Mouse (Mus musculus) telencephalon, adult 2 months (tissue): Measurements from ENCODE around the gene Acot7.

Experiments
- DNase-seq: peaks from one replicate; pipeline ENCODE4 v3.0.0-alpha.2; 2011; ENCODE audit warnings: low read depth, low spot score

Gene Acot7

DNA sequence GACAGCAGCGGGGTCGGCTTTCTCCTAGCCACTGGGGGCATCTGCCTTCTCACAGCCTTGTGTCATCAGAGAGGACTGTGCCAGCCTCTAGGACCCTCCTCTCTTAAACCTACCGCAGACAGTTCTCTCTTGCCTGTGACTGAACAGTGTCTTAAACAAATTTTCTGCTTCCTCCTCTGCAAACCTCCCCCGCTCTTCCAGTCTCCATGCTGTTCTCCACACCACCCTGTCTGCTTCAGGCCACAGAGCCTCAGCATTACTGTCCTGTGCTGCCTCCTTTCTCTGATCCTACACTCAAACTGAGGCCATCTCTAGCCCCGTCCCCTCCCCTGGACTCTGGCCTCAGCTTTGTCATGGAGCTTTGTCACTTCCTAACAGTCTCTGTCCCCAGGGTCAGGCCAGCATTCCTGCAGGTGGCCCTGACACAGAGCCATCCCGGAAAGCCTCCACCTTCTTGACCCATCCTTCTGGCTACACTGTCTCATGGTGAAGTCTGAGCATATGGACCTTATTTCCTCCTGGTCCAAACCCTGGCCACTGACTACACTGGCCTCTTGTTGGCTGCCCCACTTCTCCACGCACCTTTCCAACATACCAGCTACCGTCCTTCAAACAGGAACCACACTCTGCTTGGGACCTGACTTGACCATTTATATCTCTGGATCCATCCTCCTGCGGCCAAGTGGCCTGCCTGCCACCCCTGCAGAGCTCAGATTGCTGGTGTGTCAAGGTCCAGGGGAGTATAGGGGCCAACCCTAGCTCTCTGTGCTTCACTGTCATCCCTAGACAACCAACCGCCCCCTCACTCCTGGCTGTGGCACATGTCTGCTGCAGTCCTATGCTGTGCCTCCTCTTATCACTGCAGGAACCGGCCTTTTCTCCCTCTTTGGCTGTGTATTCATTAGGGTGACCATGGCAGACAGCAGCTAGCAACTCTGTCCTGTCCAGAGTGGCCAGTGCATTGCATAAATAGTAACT is 66.9 kb downstream of the Acot7 start:
- no peak for DNase-seq

DNA sequence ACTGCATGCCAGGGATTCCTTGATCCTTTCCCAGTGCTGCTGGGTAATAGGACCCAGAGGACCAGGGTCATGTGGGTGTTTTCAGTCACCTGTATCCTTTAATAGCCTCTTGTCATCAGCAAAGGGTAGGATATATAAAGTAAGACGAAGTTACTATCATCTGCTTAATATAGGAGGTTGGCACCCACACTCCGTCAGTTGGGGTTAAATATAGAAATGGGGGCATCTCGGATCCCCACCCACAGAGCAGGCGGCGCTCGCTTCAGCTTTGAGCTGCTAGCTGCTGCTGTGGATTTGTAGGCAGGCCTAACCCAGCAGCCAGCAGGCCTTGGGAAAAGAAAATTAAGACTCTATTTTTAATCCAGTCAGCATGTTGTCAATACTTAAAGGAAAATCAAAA is 68.1 kb downstream of the Acot7 start:
- peak; percentile 91 for DNase-seq

DNA sequence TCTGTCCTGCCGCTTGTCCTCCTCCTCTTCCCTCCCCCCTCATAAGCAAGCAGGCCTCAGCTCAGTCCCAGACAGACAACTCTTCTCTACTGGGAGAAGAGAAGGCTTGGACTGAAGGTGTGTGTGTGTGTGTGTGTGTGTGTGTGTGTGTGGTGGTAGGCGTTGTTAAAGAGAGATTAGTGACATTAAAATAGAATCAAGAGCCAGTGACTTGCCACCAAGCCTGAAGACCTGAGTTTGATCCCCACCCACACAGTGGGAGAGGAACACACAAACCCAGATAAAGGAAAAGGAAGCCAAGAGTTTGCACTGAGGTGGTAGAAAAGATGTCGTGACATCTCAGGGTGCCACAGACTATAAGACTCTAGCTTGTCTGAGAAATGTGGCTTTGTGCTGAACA is 69.3 kb downstream of the Acot7 start:
- DNase-seq, result no peak

DNA sequence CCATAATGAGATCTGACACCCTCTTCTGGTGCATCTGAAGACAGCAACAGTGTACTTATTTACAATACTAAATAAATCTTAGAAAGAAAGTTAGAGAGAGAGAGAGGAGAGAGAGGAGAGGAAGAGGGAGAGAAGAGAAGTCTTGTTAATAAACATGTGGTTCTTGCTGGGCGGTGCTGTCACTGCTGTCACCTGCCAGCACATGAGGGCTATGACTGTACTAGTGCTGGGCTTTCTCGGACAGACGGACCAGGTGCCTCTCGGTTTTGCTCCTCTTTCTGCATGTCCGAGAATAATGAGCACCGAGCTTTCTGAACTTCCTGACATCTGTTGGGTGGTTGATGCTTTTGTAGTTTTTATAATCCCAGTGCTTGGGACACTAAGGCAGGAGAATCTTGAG is 72.7 kb downstream of the Acot7 start:
- no peak for DNase-seq

DNA sequence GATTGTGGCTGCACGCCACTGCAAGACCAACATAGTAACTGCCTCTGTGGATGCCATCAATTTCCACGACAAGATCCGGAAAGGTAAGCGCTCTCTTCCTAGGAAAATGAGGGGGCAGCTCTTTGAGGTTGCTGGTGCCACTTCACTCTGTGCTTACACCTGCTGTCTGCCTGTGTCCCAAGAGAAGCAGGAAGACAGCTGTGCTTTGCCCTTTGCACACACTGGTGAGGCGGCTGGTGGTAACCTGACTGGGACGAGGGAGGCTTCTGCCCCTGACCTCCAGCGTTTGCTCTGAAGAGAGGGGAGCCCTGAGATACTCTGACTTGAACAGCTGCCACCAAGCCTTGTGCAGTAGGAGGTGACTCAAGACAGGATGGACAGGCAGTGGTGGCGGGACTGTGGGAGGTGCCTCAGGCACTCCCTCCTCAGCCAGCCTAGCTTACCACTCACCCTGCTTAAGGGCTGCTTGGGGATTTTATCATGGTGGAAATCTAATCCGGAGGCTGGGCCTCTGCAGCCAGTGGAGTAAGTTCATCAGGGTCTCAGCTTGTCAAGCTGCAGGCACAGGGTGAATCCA is 75.3 kb downstream of the Acot7 start:
- DNase-seq, result no peak

DNA sequence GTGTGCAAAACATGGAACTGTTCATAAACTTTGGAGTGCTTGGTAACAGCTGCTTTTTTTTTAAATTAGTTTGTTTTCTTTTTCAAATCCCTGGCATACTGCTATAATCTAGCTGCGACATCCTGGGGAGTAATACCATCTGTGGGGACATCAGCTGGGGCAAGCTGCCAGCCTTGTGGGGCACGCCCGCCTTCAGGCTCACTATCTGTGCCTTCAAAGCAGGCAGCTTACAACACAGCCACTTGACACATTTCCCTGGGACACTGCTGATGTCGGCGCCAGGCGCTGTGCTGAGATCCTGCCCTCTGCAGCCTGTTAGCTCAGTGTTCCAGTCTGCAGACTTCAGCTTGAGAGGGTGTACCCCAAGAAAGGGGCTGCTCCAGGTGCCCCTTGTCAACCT is 79.1 kb downstream of the Acot7 start:
- DNase-seq, result peak; percentile 73

DNA sequence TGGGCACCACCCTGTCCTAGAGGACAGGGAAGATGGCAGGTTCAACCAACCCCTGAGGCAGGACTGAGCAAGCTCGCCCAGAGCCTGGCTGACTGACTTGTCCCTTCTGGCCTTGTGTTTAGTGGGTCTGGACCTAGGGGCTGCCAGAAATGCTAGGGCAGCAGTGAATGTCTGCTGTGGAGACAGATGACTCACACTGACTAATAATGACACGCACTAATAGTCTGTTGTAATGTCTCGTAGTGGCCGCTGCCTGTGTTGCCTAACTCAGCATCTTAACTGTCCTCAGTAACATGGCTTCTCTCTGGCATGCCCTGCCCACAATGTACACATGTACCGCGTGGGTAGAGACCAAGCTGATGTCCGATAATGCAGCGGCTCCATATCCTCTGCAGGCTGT is 82.5 kb downstream of the Acot7 start:
- DNase-seq, result no peak

DNA sequence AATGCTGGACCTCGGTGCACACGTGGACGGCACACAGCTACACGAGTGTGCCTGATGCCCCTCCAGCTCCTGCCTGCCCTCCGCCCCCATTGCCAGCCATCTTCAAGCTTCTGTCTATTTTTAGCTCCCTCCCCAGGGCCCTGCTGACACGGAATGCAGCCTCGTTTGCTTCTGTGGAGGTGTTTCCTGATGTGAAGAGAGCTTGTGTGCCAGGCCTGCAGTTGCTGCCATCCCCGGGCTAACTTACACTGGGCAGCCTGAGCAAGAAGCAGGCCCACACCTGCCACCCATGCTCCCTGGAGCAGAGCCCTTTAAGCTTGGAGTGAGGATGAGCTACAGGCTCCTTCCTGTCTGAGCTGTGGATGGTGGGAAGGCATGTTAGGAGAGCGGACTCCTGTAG is 84.3 kb downstream of the Acot7 start:
- DNase-seq, result no peak

DNA sequence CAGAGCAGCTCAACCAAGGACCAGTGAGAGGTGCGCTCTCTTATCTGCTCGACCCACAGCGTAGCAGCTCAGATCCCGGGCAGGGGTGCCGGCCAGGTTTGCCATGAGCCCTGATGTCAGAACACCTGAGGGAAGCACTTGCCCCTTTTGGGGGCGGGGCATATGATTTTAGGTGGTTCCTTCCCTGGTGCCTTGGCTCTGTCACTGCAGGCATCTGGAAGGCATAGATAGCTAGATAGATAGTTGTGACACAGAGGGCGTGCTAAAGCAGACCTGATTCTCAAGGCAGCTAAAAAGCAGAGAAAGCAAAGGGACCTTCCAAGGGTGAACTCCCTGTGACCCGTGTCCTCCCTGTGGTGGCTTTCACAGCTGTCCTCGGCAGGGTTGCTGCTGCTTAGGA is 85.2 kb downstream of the Acot7 start:
- DNase-seq, result no peak

DNA sequence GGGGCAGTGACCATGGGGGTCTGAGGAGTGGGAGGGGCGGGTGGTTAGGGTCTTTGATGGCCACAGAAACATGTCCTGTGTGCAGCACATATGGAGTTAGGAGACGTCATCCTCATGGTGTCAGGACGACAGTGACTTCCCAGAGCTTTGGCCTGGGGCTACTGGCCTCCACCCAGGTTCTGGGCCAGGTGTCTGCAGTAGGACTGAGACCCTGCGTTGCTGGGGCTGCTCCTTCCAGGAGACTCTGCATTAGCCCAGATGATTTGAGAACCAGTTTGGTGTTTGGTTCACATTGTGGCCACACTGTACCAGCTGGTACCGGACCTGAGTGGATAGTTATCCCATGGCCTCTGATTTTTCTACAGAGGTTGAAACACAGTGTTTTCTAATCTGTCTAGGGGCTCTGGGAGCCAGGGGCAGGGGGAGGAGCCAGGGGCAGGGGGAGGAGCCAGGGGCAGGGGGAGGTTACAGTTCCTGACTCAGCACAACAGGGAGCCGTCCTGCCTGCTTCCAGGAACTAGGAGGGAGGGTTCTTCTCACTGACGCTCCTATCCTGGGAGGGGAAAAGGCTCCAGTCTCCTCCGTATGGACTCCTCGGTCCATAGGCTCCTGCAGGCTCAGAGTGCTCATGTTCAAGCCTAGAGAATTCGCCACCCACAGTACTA is 85.7 kb downstream of the Acot7 start:
- DNase-seq, result no peak

DNA sequence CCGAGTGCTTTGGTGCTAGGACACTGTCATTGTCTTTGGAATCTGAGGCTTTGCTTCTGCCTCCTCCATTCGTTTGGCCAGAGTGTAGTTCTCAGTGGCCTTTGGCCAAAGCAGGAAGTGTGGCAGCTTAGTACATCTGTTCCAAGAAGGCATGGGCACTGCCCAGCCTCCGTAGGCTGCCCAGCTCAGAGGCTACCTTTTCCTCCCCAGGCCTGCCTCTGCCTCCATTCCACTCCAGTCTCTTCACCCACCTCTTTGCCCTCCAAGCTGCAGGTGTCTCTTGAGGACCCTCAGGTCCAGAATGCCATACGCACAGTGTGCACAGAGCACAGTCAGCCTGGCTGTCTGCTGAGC is 86.2 kb downstream of the Acot7 start:
- no peak for DNase-seq

DNA sequence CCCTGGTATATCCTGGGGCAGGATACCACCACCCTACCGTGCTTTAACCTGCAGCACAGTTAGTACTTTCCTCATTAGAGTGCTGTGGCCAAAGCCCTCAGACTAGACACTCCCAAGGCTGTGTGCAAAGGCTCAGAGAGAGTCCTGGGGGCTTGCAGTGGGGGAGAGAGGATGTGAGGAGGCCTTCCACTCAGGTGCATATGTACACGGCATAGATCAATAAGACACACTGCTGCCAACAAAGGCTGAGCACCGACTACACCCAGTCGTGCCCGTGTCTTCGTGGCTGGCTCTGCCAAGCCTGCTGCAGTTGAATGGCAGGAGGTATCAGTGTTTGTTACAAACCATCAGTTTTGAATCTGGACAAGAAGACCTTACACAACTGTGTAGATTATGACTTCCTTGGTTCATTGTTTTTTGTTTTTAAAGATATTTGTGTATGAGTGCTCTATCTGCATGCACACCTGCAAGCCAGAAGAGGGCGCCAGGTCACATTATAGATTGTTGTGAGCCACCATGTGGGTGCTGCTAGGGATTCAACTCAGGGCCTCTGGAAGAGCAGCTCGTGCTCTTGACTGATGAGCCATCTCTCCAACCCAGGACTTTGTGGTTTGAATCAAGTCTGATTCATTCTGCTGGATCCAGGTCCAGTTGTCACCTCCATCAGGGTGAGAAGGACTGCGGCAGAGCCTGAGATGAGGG is 87.1 kb downstream of the Acot7 start:
- DNase-seq, result no peak

DNA sequence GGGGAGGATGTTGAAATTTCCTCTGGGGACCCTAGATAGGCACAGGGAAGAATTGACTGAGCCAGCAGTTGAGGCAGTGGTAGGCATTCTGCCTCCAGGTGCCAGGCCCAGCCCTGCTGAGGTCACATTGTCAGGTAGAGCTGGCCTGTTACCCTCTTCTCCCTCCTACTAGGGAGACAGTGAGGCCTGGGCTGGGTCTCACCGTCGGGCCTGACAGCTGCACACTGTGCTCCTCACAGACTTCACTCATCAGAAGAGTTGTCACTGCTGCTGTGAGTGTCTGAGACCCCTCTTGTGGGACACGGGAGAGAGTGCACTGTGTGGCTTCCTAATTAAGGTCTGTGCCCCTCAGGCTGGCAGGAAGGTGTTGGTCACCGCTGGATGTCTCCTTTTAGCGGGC is 87.9 kb downstream of the Acot7 start:
- DNase-seq, result no peak

DNA sequence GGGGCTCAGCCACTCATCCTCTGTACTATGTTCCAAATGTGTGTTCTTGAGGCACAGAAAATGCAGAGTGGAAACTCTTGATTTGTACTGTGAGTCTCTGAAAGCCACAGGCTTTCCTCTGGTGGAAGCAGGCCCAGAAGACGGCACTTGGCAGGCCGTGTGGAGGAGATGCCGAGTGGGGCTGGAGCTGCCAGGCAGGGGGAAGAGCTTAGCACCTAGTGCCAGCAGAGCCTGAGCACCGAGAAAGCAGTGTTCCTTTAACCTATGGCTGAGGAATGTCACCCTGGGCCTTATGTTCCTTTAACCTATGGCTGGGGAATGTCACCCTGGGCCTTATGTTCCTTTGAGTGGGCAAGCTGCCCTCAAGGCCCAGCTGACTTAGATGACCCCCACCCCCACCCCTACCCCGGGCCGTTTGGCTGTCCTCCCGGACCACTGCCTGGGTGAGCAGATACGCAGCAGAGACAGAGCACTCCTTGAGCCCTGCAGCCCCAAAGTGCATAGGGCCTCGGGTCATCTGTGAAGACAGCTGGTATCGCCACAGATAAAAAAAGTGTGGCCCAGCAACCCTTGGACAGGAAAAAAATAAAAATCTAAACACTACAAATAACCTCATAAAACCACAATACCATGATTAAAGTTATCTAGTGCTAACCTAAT is 88.4 kb downstream of the Acot7 start:
- no peak for DNase-seq

DNA sequence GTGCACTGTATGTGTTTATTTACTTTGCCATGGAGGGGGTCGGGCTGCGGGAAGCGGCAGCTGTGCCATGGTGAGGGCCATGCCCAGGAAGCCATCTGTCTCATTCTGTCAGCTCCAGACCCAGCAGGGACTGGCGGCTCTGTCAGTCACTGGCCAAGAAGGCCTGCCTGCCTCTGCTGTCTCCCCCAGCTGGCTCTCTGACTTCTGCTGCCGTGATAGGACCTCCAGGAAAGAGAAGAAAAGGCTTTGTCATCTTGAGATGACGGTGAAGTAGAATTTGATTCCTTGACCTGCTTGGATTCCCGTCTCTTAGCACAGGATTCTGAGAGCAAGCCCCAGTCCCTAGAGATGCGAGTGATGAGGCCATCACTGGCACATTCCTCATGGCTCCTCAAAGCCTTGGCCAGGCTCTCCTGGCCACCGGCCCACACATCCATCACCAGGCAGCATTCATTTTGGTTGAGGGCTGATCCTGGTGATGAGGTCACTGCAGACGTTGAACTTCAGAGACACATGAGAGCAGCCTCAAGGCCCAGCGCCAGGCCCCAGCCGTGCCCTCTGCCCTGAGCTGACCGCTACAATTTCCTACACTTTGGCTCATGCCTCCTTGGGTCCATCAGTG is 89.9 kb downstream of the Acot7 start:
- DNase-seq, result no peak

DNA sequence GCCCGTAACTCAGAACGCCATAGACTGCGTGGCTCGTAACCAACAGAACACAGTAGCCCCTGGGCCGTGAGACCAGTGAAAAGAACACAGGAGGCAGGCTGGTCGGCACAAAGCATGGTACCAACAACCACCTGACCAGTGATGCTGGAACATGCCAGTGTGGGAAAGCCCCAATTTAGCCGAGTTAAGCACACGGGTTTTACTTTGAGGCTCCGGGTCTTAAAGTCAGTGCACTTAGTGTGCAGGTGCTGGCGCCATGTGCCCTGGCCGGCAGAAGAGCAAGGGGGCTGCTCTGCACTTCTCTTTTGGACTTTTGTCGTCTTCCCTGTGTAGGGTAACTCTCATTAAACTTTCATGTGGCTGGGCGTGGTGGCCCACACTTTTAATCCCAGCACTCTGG is 92.0 kb downstream of the Acot7 start:
- no peak for DNase-seq

DNA sequence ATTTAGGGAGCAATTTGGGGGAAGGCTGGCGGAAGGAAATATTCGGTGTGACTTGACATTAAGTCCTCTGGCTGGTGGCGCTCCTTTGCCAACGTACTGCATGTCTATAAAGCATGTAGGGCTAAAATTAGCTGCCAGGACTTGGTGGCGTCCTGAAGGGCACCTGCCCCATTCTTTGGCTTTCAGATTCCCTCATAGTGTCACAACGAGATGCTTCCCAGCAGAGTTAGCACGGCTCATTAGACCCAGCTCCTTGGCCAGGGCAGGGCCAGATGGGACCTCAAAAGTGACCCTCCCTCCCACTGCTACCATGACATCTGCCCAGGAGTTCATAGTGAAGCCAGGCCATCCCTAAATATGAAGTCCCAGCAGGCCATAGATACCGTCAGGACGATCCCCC is 92.7 kb downstream of the Acot7 start:
- DNase-seq, result no peak

DNA sequence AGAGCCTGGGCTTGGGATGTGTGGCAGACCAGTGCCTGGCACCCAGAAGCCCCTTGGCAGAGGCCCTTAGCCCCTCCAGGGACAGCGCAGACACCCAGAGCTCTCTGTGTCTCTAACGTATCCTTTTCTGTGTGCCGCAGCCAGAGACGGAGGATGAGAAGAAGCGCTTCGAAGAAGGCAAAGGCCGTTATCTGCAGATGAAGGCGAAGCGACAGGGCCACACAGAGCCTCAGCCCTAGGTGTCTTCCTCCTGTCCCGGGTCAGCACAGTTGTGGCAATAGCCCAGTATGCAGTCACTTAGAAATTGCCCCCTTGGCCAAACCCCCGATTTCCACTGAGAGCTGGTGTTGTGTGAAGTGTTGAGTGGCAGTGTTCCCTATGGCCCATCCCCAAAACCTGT is 93.4 kb downstream of the Acot7 start:
- no peak for DNase-seq

DNA sequence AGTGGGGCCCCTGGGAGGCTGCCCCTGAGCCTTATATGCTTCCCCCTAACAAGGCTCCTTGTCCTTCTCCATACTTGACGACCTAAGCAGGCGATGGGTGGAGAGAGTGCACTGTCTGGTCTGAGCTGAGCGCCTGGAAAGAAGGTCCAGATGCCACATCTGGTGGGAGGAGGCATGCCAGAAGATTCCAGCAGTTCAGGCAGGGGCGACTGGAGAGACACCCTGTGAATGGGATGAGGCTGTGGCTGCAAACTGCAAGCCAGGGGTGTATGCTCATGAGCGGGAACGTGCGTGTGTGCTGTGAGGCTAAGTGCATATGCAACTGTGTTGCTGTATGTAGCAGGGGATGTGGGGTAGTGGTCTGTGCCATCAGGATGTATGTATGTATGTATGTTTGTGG is 94.1 kb downstream of the Acot7 start:
- no peak for DNase-seq

DNA sequence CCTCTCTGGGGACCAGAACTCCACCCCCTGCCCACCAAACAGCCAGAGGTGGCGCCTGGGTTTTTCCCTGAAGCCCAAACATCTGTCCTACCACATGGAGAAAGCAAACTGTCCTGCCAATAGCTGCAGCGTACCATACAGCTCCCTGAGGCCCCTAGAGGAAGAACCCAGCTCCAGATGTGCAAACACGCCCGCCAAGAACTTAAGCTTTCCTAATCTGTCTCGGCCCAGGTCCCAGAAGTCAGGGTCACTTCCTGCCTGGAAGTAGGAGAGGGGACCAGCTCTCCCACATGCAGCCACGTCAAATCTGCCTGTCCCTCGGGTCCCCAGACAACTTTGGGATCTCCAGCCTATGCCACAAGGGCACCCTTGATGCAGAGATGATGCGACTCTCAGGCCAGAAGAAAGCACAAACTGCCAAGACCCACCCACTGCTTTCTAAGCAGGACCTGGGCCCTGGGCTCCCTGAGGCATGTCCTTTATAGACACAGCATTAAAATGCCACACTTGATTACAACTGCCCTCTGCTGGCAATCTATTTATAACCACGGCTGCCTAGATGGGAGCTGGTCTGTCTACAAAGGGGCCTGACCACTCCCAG is 94.6 kb downstream of the Acot7 start:
- DNase-seq, result no peak

DNA sequence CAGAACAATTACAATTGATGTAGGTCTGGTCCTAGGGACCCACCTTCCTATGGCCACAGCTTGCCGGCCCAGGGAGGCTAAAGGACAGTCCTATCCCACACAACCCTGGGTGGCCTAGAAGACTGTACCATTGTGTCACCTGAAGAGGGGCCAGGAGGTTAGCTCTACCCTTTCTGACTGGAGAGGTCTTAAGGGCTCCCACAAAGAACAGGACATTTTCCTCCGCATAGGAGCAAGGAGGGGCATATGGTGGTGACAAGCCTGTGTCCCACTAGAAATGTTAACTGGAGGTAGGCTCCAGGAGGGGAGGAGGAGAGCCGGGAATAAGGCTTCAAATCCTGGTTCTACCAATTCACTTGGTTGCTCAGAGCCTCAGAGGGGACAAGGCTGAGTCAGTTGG is 95.3 kb downstream of the Acot7 start:
- no peak for DNase-seq
